Mouse (Mus musculus) bone marrow, adult 2 months (tissue): ENCODE data around the gene Rgl3.

Experiments
- CTCF ChIP-seq: fragments of 200-500 bp; IDR thresholded peaks from 2 replicates; pipeline ENCODE4 v1.5.1; 2011; ENCODE audit warnings: low read length, control low read depth; ENCODE audit not compliant: control insufficient read depth, insufficient read depth
- POLR2A ChIP-seq: fragments of 200-500 bp; IDR thresholded peaks from 2 replicates; pipeline ENCODE4 v1.6.1; 2011; ENCODE audit warnings: low read depth, mild to moderate bottlenecking, control low read depth, low read length, borderline replicate concordance; ENCODE audit not compliant: control insufficient read depth

GRCm38 (mm10) chr9:21955225-21955569, 34.0 kb downstream of the Rgl3 start:
- peak; percentile 45 for TF ChIP-seq CTCF
- no peak for TF ChIP-seq POLR2A
